Mouse (Mus musculus) bone marrow, adult 2 months (tissue): Measurements from ENCODE around the gene Dmrt1.

Experiments
- CTCF ChIP-seq: fragments of 200-500 bp; IDR thresholded peaks from 2 replicates; pipeline ENCODE4 v1.5.1; 2011; ENCODE audit warnings: low read length, control low read depth; ENCODE audit not compliant: control insufficient read depth, insufficient read depth
- POLR2A ChIP-seq: fragments of 200-500 bp; IDR thresholded peaks from 2 replicates; pipeline ENCODE4 v1.6.1; 2011; ENCODE audit warnings: low read depth, mild to moderate bottlenecking, control low read depth, low read length, borderline replicate concordance; ENCODE audit not compliant: control insufficient read depth

- TF ChIP-seq CTCF (no peak), POLR2A (no peak)
These were observed 105.1 kb downstream of the Dmrt1 start for GRCm38 (mm10) chr19:25610411-25611111.
